In the genomic region with DNA sequence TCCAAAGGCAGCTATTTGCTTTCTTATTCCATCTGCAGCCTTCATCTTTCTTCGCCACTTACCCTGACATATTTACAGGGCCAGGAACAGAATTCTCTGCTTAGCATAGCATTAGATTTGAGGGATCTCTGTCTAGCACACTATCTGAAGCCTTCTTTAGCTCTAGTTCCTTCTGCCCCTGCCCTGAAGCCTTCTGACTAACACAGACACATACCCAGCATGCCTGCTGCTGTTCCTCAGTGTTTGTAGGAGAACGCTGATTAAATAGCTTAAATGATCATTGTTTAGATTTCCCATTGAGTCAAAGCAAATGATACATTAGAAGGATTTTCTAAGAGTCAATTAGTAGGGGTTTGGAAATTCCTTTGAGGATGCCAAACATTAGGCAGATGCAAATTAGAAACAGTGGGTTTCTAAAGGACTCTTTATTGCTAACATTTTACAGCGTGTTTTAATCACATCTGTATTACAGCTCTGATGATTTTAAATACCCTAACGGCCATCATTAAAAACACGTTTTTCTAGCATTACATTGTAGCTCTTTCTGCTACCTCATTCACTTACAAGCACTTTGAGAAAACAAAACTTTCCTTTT, we compare ENCODE assay signal across 26 mouse cellular contexts. TPM values are rescaled to one million over a fixed set of nuclear protein-coding genes. Genes with fewer than 3 reads are reported as not detected.
DNase-seq lines count a peak whose midpoint lies in the region; ATAC-seq lines count a peak whose summit lies in the region.
"Had no signal": no experiment of that assay in that cellular context is flagged by ENCODE, and none has a peak within 500 bp of the region (broad histone marks: within the 10 kb centered on the region; RNA-seq: fewer than 3 reads in every experiment).

No protein-coding gene starts in this region.

- no peaks in the 10 kb centered on the region for H3K9me3 ChIP-seq in forebrain, embryonic 16.5 days (ENCODE audit: control insufficient read depth, low read length)
- no peaks in the 10 kb centered on the region for H3K9me3 ChIP-seq in forebrain, embryonic 12.5 days
- no peaks in the 10 kb centered on the region for H3K9me3 ChIP-seq in neural tube, embryonic 12.5 days
- H3K9me3 ChIP-seq in hindbrain, embryonic 16.5 days (ENCODE audit: control insufficient read depth, low read length): no peaks in the 10 kb centered on the region
- H3K9me3 ChIP-seq: G1E; limb, embryonic 12.5 days had no signal

- H3K4me2 ChIP-seq in forebrain, embryonic 16.5 days (ENCODE audit: low read length): no peak overlapping the region
- H3K4me2 ChIP-seq in forebrain, embryonic 12.5 days: no peak overlapping the region
- no peak overlapping the region for H3K4me2 ChIP-seq in neural tube, embryonic 12.5 days (replicated peaks)
- no peak overlapping the region for H3K4me2 ChIP-seq in hindbrain, embryonic 16.5 days (ENCODE audit: low read length)
- H3K4me2 ChIP-seq: limb, embryonic 12.5 days; liver, embryonic 11.5 days had no signal

- no peaks in the 10 kb centered on the region for H3K36me3 ChIP-seq in forebrain, embryonic 16.5 days (ENCODE audit: control insufficient read depth, insufficient read depth)
- no peaks in the 10 kb centered on the region for H3K36me3 ChIP-seq in forebrain, embryonic 12.5 days (replicated peaks)
- H3K36me3 ChIP-seq in neural tube, embryonic 12.5 days: no peaks in the 10 kb centered on the region
- H3K36me3 ChIP-seq in hindbrain, embryonic 16.5 days (ENCODE audit: control insufficient read depth, insufficient read depth, low read length): no peaks in the 10 kb centered on the region
- H3K36me3 ChIP-seq: G1E; limb, embryonic 12.5 days had no signal

- H3K27ac ChIP-seq in forebrain, embryonic 16.5 days (ENCODE audit: low read length): no peak overlapping the region
- H3K27ac ChIP-seq in forebrain, embryonic 12.5 days: no peak overlapping the region
- 0 out of 2 replicates have a peak overlapping the region, but pooled peaks have one; percentile 8 for H3K27ac ChIP-seq in neural tube, embryonic 12.5 days
- H3K27ac ChIP-seq in hindbrain, embryonic 16.5 days (ENCODE audit: low read depth, low read length): no peak overlapping the region
- H3K27ac ChIP-seq: heart, adult 2 months; limb, embryonic 12.5 days; macrophage had no signal

- H3K4me1 ChIP-seq in forebrain, embryonic 16.5 days (replicated peaks; ENCODE audit: control insufficient read depth, insufficient read depth, low read length): no peaks in the 10 kb centered on the region
- H3K4me1 ChIP-seq in forebrain, embryonic 12.5 days: no peaks in the 10 kb centered on the region
- no peaks in the 10 kb centered on the region for H3K4me1 ChIP-seq in neural tube, embryonic 12.5 days
- no peaks in the 10 kb centered on the region for H3K4me1 ChIP-seq in hindbrain, embryonic 16.5 days (ENCODE audit: control insufficient read depth, insufficient read depth, low read depth, low read length)

- ATAC-seq in forebrain, embryonic 16.5 days: peak; percentile 47; the same call in 1 of the 2 replicates
- ATAC-seq in forebrain, embryonic 12.5 days (ENCODE audit: low FRiP score): no peak
- no peak for ATAC-seq in neural tube, embryonic 12.5 days (ENCODE audit: low FRiP score, low read depth)
- peak; percentile 73 for ATAC-seq in hindbrain, embryonic 16.5 days
- ATAC-seq: inflammation-experienced regulatory T-cells, adult 6 months; liver, postnatal 0 days; lung, postnatal 0 days had no signal

- H3K9ac ChIP-seq in forebrain, embryonic 16.5 days (replicated peaks; ENCODE audit: low read depth, low read length): no peak overlapping the region
- H3K9ac ChIP-seq in forebrain, embryonic 12.5 days: no peak overlapping the region
- no peak overlapping the region for H3K9ac ChIP-seq in neural tube, embryonic 12.5 days
- H3K9ac ChIP-seq in hindbrain, embryonic 16.5 days (ENCODE audit: low read depth, low read length): no peak overlapping the region
- H3K9ac ChIP-seq: limb, embryonic 12.5 days; liver, postnatal 0 days had no signal

- no peak for DNase-seq in neural tube, embryonic 10.5 days (ENCODE audit: extremely low spot score, low spot score)
- DNase-seq in cerebellum, postnatal 25 days: no peak
- DNase-seq in cerebellum, postnatal 14 days: no peak
- DNase-seq: adrenal gland, adult 2 months; cerebellum, adult 11-12 months; cerebellum, postnatal 10 days; gastrocnemius, postnatal 36 days; heart, adult 2 months; kidney, adult 18-20 months; layer of hippocampus, adult 9-11 months; liver, postnatal 0 days; right cerebral cortex, adult 18-20 months; right cerebral cortex, postnatal 4 days; thymus, adult 18-20 months; thymus, postnatal 36 days had no signal

- H3K27me3 ChIP-seq in forebrain, embryonic 16.5 days (replicated peaks; ENCODE audit: control insufficient read depth, insufficient read depth, low read length): no peaks in the 10 kb centered on the region
- H3K27me3 ChIP-seq in forebrain, embryonic 12.5 days: no peaks in the 10 kb centered on the region
- H3K27me3 ChIP-seq in neural tube, embryonic 12.5 days (replicated peaks): no peaks in the 10 kb centered on the region
- H3K27me3 ChIP-seq in hindbrain, embryonic 16.5 days (replicated peaks; ENCODE audit: control insufficient read depth, insufficient read depth, low read length): no peaks in the 10 kb centered on the region
- H3K27me3 ChIP-seq: CH12.LX; limb, embryonic 12.5 days had no signal

- 27% methylated on average over 5 of the region's 5 CpGs for WGBS in forebrain, embryonic 16.5 days
- WGBS in forebrain, embryonic 12.5 days: 45% methylated on average over 5 of the region's 5 CpGs
- WGBS in neural tube, embryonic 12.5 days: 39% methylated on average over 5 of the region's 5 CpGs
- 61% methylated on average over 5 of the region's 5 CpGs for WGBS in hindbrain, embryonic 16.5 days

- H3K4me3 ChIP-seq in forebrain, embryonic 16.5 days (replicated peaks; ENCODE audit: low read length): no peak overlapping the region
- no peak overlapping the region for H3K4me3 ChIP-seq in forebrain, embryonic 12.5 days (replicated peaks)
- no peak overlapping the region for H3K4me3 ChIP-seq in neural tube, embryonic 12.5 days
- no peak overlapping the region for H3K4me3 ChIP-seq in hindbrain, embryonic 16.5 days (ENCODE audit: low read length)
- H3K4me3 ChIP-seq: heart, adult 2 months; limb, embryonic 12.5 days had no signal

RNA-seq across cellular contexts. Expression of a gene that starts 19.2 kb away (rescaled TPM):
- polyA plus RNA-seq in forebrain, embryonic 16.5 days (2015; fragmentation: Nextera tagmentation; extraction: Ambion mirVana): 0.25 and 0.46 TPM in 2 replicates
- 0.20 and 0.26 TPM in 2 replicates for polyA plus RNA-seq in forebrain, embryonic 12.5 days (2016; fragmentation: Nextera tagmentation; extraction: Ambion mirVana)
- 0.49 and 1.0 TPM in 2 replicates for polyA plus RNA-seq in neural tube, embryonic 12.5 days (2016; fragmentation: Nextera tagmentation; extraction: Ambion mirVana)
- polyA plus RNA-seq in hindbrain, embryonic 16.5 days (2015; fragmentation: Nextera tagmentation; extraction: Ambion mirVana): 0.36 and 0.45 TPM in 2 replicates
- polyA plus RNA-seq: G1E had no signal

Comparison
In these comparisons a context has a peak if more than half of its experiments do, and no peak if none do; other contexts are left out.
1. ATAC-seq: peak in forebrain, embryonic 16.5 days (single experiment) and hindbrain, embryonic 16.5 days (single experiment); none in forebrain, embryonic 12.5 days (single experiment) and neural tube, embryonic 12.5 days (single experiment).